Mouse (Mus musculus) liver (tissue): ENCODE measurements at regions not wholly inside any gene's neighbourhood (a gene's known extent, or its start where the extent isn't known, plus 50 kb on each side); places are given as distances from the start of the nearest gene placed in this dataset.

Experiments used
- DNase-seq: peaks from one replicate; pipeline ENCODE4 v3.0.0-alpha.2; 2020; ENCODE audit warnings: mixed read lengths

DNA sequence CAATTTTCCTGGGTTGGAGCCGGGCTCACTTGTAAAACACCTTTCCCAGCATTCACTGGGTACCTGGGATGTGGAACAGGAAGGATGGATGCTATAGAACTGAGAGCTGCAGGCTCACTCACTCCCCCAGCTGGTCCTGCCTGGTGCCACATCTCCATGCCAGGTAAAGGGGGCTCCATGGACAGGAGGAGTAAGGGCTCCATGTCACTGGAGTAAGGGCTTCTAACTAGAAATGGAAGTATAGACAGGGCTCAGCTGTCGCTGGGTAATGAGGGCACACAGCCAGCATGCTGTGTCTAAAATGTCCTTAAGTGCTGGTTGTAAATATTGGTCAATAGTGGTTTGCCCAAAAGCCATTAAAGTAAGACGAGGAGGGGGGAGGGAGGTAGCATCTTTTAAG, 99.4 kb upstream of the Gpr12 start:
- no peak for DNase-seq

GRCm38 (mm10) chr5:146683554-146683953, 98.5 kb upstream of the Gpr12 start:
- no peak for DNase-seq

DNA sequence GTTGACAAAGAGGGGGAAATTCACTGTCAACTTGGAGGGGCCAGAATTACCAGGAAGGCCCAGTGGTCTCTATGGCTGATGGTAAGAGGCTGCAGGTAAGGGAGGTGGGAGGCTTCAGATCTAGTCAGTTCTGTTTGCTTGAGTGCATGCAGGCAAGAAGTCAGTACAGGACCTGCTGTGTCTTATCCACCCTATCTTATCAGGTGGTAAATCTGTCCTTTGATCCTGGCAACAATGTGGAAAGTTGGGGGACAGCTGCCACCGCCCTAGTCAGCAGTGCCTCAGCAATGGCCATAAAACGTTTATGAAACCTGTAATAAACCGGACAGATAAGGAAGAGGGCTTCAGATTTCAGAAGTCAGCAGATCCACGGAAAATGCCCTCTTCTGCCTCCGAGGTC, 97.9 kb upstream of the Gpr12 start:
- DNase-seq, result no peak

DNA sequence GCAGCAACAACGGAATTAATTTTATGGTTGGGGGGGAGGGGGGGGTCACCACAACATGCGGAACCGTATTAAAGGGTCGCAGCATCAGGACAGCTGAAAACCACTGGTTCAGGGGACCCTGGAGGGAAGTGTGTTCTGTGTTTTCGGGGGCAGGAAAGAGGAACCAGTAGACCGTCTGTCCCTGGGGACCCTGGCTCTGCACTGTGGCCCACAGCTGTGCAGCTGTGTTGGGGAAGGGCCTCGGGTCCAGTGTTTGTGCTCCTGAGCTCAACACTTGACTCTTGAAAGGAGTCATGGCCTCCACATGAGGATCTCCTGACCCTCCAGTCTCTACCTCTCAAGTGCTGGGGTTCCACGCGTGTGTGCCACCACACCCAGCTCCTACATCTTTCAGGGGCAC, 96.5 kb upstream of the Gpr12 start:
- DNase-seq, result no peak

- DNase-seq, result peak; percentile 81
Observed at GRCm38 (mm10) chr5:146679198-146679681, 94.2 kb upstream of the Gpr12 start.

DNA sequence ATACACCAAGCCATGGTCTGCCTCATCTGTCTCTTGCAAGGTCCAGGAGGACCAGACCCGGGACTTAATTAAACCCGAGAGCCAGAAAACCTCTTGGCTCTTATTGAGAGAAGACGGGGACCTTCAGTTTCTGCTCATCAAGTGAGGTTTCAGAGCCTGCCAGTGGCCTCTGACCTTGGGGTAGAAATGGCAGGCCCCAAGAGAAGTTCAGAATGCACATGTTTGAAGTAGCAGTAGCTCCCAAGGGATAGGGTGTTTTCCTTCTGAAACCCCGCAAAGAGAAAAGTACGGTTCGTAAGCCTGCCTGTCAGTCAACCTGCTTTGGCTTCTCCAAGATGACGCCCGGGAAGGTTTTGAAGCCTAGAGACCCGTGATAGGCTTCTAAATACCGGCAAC, 93.7 kb upstream of the Gpr12 start:
- DNase-seq, result no peak

DNA sequence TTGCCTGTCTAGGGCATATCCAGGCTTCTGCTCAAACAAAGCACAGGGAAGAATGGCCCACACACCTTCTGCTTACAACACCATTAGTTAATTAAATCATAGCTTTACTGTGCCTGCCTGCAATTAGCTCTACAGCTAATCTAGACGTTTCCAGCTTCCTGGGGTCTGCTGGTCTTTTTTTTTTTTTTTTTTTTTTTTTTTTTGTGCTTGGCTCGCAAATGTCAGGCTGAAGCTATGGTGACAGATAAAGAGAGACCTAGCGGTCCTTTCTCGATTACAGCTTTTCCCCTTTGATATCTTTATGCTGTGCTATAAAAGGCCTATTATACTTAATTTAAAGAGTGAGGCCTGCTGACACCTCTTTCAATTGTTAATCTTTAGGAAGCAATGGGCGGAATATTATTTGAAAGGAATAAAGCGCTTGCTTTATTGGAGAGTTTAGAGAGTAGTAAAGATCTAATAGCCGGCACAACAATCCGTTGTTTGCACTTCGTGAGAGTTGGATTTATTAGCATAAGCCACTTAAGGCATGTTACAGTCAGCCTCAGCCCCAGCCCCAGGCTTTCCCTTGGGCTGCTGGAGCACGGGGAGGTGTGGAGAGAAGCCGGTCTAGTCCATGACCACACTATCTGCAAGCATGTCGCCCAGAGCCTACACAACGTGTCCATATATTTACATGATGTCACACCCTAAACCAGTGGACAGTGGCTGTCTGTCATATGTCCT, 93.2 kb upstream of the Gpr12 start:
- no peak for DNase-seq

GRCm38 (mm10) chr5:146677151-146677515, 92.1 kb upstream of the Gpr12 start:
- no peak for DNase-seq

DNA sequence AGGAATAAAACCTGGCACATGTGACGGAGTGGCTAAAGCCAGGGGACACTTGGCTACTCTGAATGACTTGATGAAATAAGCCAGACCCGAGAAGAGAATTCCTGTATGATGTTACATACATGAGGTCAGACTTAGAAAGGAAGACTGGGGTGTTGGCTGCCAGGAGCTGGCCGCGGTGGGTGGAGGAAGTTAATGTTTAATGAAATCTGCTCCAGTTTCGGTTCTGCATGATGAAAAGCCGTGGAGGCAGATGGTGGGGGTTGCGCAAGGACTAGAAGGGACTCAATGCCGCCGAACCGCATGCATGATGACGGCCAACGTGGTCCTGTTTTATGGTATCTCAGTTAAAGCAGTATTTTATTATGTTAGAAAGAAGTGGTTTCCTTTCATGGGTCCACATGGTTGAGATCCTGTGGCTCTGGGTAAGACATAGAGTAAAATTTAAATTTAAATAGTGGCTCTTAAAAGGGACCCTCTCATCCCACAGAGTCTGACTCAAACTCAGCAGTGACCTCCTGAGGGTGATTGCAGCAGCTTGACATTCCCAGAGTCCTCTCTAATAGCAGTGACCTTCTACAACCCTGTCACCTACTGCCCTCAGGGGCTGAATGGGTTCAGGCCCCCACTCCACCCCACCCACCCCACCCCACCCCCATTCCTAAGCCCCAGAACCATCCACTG, 91.6 kb upstream of the Gpr12 start:
- DNase-seq, result peak; percentile 69

DNA sequence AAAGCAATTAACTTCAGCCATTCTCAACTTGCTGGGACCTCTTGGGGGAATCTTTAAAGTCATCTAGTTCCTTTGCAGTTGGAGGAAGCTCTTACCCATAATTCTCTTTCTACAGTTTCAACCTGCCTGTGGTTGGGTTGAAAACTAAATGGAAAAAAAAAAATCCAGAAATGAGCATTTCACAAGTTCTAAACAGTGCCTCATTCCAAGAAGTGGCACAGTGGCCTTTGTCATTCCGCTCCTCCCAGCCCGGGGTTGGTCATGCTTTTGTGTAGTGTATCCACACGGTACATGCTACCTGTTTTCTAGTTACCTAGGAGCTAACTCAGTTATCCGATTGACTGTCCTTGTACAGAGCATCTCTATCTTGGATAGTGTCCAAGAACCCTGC, 90.8 kb upstream of the Gpr12 start:
- DNase-seq, result no peak

DNA sequence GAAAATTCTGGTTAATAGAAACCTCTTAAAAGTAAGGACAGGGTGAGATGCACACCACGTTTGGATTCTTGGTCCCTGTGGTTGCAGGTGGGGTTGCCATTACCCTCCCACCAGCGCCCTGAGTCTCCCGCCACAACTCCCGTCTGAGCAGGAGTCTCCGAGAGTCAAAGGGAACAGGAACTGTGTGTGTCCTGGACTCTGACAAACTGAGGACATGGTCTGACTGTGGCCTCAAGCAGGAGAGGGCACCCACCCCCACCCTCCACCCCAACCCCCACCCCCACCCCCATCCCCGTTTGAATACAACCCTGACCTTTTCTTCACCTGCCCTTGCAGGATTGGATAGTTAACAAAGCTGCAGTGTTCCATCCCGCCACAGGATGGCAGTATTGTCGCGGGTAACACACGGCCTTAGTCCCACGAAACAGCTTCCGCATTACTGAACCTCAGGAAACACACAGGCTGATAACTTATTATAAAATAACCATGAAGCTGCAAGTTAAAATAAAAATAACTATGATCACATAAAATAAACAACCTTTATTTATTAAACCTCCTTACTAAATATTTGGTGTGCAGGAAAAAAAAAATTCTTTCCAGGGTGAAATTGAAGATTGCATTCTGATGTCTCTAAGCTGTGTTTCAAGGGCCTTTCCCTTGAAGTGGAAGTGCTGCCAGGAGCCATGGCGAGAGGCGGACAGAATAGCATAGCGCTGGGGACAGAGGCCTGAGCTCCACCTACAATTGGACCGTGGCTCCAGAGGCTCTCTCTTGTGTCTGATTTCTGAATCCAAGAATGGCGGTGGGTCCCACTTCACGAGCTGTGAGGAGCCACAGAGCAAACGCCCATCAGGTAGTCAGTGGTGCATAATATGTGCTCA, 90.2 kb upstream of the Gpr12 start:
- peak; percentile 82 for DNase-seq

- no peak for DNase-seq
Observed at GRCm38 (mm10) chr5:146661751-146662150, 76.7 kb upstream of the Gpr12 start.

GRCm38 (mm10) chr5:146657228-146657627, 72.2 kb upstream of the Gpr12 start:
- DNase-seq, result no peak

- peak; percentile 18 for DNase-seq
Observed at GRCm38 (mm10) chr5:146655394-146655793, 70.4 kb upstream of the Gpr12 start.

- DNase-seq, result no peak
Observed at GRCm38 (mm10) chr5:146653686-146654450, 68.8 kb upstream of the Gpr12 start.

DNA sequence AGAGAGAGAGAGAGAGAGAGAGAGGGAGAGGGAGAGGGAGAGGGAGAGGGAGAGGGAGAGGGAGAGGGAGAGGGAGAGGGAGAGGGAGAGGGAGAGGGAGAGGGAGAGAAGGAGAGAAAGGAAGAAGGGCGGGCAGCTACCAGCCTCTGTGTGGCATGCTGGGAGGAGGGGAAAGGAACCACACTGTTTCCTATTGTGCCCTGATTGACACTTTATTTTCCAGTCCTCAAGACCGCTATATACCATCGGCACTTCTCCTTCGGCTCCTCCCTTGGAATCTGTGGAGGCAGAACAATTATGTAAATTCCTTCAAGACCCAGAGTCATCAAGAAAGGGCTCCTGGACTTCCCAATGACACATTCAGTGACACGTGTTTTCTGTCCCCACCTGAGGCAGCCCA, 67.8 kb upstream of the Gpr12 start:
- DNase-seq, result no peak

GRCm38 (mm10) chr5:146648519-146649060, 63.6 kb upstream of the Gpr12 start:
- no peak for DNase-seq

DNA sequence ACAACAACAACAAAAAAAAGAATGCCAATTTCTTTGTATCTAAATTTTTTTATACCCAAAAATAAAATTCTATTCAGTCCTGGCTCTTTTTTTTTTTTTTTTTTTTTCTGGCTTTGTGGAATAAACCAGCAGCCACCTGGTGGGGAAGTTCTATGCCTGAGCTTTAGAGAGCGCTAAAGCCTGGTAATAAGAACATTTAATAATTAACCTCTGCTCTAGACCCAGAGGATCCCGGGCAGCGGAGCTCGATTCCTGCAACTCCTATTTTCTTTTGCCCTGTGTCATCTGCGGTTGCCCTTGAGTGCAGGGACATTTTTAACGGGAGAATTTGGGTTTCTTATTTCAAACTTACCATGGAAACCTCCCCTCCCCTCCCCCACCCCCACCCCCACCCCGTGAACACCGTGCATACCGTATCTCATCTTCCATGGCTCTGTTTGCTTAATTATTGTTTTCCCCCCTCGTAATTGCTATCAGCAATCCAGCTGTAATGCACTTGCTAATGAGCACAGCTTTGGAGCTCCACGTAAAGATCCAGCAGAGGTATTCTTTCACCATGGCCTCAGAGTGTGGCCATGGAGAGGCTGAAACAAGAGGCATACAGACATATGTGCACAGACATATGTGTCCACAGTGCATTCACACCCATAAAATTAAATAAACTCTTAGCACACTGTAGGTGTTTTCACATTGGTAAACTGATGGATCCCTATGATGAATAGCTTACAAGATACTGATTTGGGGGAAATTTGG, 62.8 kb upstream of the Gpr12 start:
- DNase-seq, result no peak

DNA sequence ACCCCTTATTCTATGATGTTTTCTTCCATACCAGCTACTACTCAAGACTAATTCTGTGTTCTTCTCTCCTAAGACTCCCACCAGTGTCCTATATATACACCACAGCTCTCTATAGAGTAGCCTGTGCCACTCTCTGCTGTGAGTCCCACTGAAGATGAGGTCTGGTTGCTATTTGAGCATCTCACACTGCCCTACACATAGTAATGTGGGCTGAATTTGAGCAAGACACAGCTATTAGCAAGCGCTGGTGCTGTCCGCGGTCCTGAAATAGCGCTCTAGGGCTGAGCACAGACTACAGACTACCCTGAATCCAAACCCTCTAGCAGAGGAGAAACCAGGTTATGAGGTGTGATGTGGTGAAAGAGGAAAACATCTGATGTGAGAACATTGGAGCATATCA, 59.5 kb upstream of the Gpr12 start:
- DNase-seq, result peak; percentile 67

DNA sequence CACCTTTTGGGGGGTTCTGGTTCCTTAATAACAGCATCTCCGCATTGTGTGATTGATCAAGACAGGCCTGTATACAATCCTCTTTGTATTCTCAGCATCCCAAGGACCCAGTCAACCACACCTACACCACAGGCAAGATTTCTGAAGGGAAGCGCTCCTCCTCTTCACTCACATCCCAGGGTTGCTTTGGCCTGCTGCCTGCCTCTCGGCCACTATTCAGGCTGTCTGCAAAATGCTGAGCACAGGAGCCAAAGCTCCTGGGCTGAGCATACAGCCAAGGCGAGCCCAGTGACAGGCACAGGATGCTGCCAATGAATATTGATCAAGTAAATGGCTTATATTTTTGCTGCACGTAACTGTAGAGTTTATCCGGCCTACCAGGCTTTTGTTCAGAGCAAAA, 56.9 kb upstream of the Gpr12 start:
- no peak for DNase-seq

GRCm38 (mm10) chr5:146636859-146637258, 51.8 kb upstream of the Gpr12 start:
- no peak for DNase-seq
